Mouse (Mus musculus) thymus, postnatal 36 days (tissue): ENCODE measurements around the gene Rwdd3.

ENCODE experiments used
- DNase-seq, 2 experiments: peaks; one replicate each; pipeline ENCODE4 v3.0.0; 2022; ENCODE audit warnings: mixed read lengths in 2 of 2

Gene Rwdd3

DNA sequence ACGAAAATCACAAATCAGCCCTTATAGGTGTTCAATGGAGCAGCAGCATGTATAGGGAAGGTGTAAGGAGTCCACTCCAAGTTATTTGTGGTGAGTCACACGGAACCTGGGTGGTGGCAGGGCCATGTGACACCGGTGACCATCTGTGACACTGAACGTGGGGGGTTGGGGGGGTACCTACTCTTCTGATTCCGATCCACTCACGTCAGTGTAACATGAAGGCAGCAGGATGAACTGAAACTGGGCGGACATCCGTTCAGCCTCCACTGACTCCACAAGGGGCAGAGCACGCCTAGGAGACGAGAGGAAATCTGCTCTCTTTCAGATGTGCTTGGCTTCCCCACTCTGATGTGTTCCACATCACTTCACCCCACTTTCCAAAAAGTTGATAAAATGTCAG, 11.9 kb downstream of the Rwdd3 start:
- DNase-seq = no peak

DNA sequence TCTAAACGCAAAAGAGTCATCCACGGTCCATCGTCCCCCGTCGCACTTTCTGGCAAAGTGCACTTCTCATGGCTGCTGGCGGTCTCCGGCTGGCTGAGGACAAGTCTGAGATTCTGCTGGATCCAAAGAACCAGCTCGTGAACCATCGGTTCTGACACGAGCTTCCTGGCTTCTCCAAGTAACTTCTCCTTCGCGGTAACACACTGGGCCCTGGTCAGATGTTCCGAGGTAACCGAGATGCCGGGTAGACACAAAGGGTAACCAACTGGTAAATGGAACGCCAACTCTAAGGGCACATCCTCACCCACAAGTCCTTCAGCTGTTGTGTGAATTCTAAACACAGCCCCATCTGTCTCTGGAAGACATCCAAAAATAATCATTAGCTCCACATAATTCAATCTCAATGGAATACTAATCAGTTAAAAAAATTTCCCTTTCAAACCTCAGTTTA, 12.6 kb downstream of the Rwdd3 start:
- no peak for DNase-seq

DNA sequence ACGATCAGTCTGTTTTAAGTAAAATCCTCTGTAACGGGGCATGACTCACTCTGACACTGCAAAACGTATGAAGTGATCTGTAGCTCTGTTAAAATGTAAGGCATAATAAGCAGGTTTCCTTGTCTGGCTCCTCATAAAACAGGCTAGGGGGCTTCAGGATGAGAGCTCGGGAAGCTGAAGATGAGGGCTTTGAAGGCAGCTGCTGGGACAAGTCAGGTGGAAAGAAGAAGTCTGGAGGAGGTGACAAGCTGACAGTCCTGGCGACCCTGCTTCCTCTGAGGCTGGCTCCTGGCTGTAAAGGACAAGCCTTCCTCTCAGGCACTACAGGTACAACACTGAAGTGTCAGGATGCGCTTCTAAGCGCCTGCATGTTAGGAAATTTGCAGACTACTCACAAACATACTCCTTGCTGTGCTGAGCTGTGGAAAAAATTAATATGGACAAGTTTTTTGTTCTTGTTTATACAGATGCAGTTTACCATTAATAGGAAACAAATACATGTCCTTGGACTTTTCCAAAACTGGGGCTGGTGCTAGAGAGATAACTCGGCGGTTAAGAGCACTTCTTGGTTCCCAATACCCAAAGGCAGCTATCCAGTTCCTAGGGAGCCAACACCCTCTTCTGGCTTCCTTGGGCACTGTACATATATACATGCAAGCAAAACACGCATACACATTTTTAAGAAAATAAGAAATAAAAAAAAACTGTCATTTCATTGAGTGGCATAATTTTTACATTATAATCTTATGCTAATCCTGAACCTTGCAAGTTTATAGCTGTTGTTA, 13.8 kb downstream of the Rwdd3 start:
- DNase-seq = no peak

DNA sequence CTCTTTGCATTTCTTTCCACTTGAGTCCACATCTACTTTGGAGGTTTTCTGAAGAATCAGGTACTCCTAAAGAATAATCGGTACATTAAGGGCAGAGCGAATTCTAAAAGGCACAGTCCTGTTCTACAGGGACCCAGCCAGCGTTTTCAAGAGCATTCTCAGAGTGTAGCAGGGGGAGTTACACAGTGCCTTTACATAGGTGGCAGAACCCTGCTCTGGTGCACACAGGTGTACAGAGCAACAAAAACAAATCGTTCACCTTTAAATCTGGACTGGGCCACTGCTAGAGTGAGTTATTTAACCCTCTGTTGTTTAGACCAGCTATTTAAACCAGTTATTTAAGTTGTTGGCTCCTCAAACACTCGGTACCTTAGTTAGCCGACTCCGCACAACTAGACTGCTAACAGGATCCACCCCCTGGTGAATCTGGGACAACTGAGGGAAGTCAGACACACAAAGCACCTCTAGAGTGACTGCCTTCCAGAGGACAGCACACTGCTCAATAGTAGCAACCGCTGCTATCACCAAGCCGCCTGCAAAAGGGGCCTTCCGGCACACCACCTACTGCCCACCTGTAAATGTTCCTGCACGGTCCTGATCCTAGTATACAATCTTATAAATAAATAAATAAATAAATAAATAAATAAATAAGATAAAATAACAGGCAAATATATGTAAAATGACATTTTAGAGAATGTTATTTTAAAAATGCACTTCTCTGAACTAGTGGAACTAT, 14.9 kb downstream of the Rwdd3 start:
- DNase-seq = no peak

DNA sequence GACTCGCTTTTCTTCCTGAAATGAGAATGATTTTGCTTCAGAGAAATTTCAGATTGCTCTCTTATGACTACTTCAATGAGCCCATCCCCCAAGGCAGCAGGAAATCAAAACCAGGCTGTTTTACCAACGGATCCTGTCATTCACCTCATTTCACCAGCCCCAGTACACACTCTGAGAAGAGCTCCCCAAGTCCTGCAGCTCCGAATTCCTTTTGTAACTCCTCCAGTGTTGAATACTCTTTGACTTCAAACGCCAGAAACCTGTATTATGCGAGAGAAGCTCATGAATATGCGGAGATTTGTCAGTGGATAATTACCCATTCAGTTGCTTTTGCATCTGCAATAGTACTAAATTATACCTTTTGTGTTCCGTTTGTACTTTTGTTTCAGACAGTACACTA, 15.5 kb downstream of the Rwdd3 start:
- no peak for DNase-seq

DNA sequence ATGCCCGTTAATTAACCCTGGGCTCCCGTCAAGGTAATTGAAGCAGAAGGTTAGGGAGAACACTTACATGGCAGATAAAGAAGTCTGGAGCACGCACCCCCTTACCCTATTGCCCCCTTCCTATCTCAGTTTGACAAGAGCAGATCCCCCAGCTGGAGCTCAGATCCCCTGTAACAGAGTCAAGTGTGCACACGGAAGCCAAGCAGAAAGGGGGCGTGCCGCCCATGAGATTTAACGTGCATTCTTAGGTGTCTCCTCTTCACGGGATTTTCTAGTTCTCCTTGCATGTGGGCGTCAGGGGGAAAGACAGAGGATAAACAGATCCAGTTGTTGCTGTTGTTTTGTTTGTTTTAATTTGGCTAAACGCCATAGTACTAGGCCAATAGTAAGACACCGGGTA, 37.6 kb downstream of the Rwdd3 start:
- no peak for DNase-seq

DNA sequence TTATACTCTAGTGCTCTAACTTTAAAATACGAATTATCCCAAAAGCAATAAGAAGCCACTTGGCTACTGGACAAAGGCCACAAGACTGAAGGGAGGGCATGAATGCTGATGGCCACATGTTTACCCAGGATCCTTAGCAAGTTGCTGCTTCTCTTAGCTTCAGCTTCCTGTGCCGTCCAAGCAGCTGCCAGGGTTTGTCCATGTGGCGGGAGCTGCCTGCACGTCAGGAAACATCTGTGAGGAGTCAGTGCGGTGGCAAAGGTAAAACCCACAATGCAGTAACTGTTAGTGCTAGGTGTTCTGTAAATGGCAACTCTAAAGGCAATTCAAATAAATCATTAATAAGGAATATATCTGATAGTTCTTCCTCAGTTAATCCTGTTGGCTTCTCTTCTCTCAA, 38.5 kb downstream of the Rwdd3 start:
- DNase-seq = no peak

DNA sequence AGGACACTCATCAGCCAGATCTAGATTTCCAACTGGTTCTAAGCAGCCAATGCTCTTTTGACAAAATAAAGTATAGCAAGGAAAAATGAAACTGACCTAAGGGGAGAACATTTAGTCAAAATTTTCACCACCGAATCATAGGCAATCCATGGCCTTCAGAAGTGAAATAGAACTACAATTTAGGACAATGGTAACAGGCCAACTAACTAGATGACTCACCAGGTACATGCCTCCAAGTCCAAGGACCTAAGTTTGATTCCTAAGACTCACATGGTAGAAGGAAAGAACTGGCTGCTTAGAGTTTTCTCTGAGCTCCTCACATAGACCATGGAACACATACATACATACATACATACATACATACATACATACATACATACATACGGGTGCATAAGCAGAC, 44.3 kb downstream of the Rwdd3 start:
- DNase-seq = no peak

DNA sequence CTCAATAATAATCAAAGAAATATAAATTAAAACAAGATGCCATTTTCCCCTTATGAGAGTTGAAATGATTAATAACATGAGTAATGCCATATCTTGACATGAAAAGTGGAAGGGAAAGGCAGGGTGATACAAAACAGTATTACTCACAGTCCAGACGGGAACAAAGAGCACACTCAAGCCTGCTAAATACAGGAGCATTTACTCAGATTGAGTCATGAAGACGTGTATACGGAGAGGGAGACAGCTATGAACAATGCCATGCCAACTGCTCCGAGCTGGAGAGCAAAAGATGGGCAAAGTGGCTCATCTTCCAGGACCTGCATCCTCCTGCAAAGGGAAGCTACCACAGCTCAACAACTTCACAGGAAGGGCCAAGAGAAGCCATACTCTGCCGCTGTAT, 45.0 kb downstream of the Rwdd3 start:
- DNase-seq = no peak

DNA sequence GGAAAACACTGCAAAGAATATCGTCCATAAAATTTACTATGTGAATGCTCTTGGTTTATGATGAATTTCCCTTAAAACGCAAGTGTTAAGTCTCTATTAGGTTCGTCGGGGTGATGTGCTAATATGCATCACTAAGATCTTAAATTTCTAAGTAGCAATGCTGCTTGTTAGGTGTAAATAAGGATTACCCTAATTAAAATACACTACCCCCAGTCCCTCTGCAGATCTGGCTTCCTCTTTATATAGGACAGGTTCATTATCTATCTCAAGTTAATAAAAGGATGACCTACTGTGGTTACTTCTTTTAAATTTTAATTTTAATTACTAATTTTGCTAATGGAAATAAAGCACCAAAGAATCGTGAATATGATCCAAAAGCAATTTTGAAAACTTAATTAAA, 50.4 kb downstream of the Rwdd3 start:
- DNase-seq = no peak

DNA sequence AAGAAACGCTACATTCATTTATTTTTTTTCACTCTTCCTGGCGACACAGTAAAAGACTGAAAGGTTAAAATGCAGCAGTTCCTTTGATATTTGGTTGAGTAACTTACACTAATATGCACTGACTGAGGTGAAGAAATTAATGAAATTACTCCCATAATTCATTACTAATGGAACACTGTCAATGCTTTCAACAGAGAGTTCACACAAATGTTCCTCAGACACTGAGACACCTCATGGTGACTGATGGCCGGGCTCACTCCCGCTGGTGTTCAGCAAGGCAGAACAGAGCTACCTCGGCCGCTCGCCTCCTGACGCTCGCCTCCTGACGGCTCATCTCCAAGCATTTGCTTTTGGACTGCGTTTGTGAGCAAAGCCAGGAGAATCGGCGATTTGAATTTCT, 54.9 kb downstream of the Rwdd3 start:
- no peak for DNase-seq

DNA sequence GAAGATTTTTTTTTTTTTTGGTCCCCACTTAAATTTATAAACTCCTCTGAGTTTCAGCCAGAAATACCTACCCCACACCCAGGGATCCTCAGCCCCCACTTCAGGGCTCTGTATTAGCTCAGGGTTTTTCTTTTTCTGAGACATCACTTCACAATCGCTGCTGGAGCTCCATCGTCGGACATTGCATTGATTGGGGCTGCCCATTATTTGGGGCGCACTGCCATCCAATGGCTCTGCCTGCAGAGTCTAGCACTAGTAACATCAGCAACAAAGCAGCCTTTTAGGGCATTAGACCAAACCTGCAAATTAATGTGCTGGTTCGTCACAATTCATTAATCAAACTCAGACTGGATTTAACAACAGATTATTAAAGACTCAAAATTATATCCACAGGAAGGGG, 55.4 kb downstream of the Rwdd3 start:
- DNase-seq = no peak

DNA sequence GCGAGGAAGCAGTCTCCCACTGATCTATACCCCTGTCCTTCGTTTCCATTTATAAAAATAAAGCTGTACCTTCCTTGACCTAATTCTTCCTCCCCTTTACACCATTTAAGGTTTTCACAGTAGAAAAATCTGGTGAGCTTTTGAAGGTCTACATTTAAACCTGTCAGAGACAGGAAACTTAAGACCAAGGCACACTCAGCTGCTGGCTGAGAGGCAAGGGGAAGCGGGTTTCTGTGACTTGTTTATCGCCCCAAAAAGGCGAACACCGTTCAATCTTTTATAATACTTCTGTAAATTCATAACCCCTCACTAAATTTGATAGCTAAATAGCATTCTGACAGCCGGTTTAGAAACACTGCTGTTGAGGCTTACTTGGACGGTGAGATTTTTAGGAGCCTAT, 60.4 kb downstream of the Rwdd3 start:
- DNase-seq = no peak

DNA sequence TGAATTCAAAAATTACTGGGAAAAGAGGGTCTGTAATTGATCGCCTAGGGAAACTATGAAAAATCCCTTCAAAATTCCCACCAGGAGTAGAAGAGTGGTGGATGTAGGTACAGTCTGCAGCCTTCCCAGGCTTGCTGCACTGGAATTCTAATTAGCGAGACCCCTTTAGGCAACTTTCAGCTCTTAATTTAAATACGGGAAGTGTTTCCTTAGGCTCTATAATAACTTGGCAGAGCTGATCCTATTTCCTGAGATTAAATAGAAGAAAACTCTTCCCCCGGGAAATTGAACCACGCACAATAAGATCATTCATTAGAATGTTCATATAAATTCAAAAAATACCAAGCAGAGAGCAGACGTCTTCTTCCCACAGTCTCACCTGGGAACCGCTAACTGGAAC, 61.1 kb downstream of the Rwdd3 start:
- no peak for DNase-seq

DNA sequence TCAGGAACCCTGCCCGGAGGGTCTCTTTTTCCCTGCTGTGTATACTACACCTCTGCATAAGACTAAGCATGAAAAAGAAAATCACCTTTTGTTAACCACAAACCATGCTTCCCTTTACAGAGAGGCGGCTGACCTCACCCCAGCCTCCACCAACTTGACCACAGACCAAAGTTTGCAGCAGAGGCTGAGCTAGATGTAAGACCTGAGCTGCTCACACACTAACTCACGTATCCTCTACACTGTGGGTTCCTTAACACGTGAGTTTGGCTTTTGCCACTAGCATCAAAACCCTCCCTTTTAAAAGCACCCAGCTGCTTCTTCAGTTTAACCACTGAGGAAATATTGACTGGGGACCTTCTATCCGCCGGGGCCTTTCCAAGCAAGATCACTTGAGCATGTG, 64.0 kb downstream of the Rwdd3 start:
- no peak for DNase-seq

DNA sequence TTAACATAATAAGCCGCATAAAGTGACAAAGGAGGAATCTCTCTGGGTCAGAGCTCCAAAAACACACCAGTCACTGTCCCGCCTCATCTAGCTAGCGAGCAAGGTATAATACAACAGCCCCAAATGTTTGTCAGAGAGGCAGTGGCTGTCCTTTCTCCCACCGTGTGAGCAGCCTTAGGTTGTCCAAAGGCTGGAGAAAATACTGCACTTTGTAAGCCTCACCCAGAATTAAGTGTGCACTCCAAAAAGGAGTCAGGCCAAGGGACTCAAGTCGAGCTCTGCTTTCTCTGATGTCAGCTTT, 66.1 kb downstream of the Rwdd3 start:
- no peak for DNase-seq
